Mouse (Mus musculus) heart, embryonic 11.5 days (tissue): Measurements from ENCODE around the gene Ssh2. TPM values are rescaled to one million over a fixed set of nuclear protein-coding genes. Genes with fewer than 3 reads are reported as not detected.

Source experiments
- ATAC-seq: fragments of 200-750 bp; cut with Nextera tagmentation; replicated peaks from 2 replicates; pipeline ENCODE4 v1.8.0; 2017; ENCODE audit warnings: moderate library complexity; ENCODE audit not compliant: insufficient number of reproducible peaks, low FRiP score, low TSS enrichment
- H3K27ac ChIP-seq: fragments of 300-500 bp; sonication (generic); 2 replicates; pipeline ENCODE4 v1.5.1; 2014; ENCODE audit warnings: mild to moderate bottlenecking, low read depth, low read length
- H3K27me3 ChIP-seq: fragments of 300-500 bp; sonication (generic); 2 replicates; pipeline ENCODE4 v1.6.1; 2014; ENCODE audit warnings: mild to moderate bottlenecking, low read length, mixed read lengths; ENCODE audit not compliant: control insufficient read depth, insufficient read depth
- H3K36me3 ChIP-seq: fragments of 300-500 bp; sonication (generic); 2 replicates; pipeline ENCODE4 v1.6.1; 2014; ENCODE audit warnings: mild to moderate bottlenecking, low read length, moderate library complexity, mixed read lengths; ENCODE audit not compliant: control insufficient read depth, insufficient read depth
- H3K4me1 ChIP-seq: fragments of 300-500 bp; sonication (generic); 2 replicates; pipeline ENCODE4 v1.6.1; 2014; ENCODE audit warnings: low read length; ENCODE audit not compliant: control insufficient read depth, insufficient read depth
- H3K4me2 ChIP-seq: fragments of 300-500 bp; sonication (generic); 2 replicates; pipeline ENCODE4 v1.6.1; 2014; ENCODE audit warnings: mild to moderate bottlenecking, moderate library complexity
- H3K4me3 ChIP-seq: fragments of 300-500 bp; sonication (generic); 2 replicates; pipeline ENCODE4 v1.5.1; 2014; ENCODE audit warnings: low read depth, low read length
- H3K9ac ChIP-seq: fragments of 300-500 bp; sonication (generic); 2 replicates; pipeline ENCODE4 v1.6.1; 2014; ENCODE audit warnings: mild to moderate bottlenecking, low read depth, low read length, moderate library complexity
- H3K9me3 ChIP-seq: fragments of 300-500 bp; sonication (generic); replicated peaks from 2 replicates; pipeline ENCODE4 v1.6.1; 2016; ENCODE audit warnings: low read length; ENCODE audit not compliant: control insufficient read depth
- WGBS: fragments of 180-500 bp; shearing (Covaris S2); extraction: QIAGEN DNeasy Blood & Tissue Kit; methylation state at CpG from one replicate; pipeline ENCODE4 v1.1.7; 2014; ENCODE audit not compliant: insufficient replicate concordance; 5-methylcytosine and 5-hydroxymethylcytosine counted together
- polyA plus RNA-seq: library from polyadenylated mRNA; unstranded; fragments of >200 nt; fragmentation: Nextera tagmentation; extraction: Ambion mirVana; gene quantifications from 2 replicates; pipeline ENCODE4 v1.2.1, GENCODE M21; 2014

The Ssh2 gene
- polyA plus RNA-seq, 1 experiment from 2014 or later = 22.8 TPM

DNA sequence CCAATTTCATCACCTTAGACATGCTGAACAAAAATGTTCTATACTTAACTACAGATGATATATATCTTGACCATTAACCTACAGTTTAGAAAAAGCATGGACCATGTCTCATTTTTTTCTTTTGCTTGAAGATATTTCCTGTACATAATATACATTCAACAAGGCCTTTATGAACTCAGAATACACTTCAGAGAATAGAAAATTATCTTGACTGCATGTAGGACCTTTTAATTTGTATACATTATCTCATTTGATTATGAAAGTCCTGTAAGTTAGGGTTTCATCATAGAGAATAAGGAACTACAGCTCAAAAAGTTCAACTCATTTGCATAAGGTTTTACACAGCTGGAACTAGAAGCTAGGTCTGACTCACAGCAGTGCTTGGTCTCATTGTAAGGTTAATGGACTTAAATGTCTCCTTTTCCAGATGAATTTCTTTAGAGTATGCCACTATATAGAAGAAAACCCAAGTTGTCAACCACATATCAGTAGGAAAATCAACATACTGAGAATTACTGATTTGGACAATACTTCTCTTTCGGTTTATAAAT, 1.9 kb upstream of the Ssh2 start:
- Histone ChIP-seq H3K4me3 (no peak overlapping the region), H3K27me3 (no peaks in the 10 kb centered on the region), H3K4me2 (no peak overlapping the region), H3K27ac (no peak overlapping the region), H3K4me1 (peaks cover 9% of the 10 kb centered on the region), H3K36me3 (no peaks in the 10 kb centered on the region), H3K9me3 (no peaks in the 10 kb centered on the region), H3K9ac (no peak overlapping the region)
- 94% methylated on average over 1 of the region's 1 CpGs for WGBS
- ATAC-seq = no peak

DNA sequence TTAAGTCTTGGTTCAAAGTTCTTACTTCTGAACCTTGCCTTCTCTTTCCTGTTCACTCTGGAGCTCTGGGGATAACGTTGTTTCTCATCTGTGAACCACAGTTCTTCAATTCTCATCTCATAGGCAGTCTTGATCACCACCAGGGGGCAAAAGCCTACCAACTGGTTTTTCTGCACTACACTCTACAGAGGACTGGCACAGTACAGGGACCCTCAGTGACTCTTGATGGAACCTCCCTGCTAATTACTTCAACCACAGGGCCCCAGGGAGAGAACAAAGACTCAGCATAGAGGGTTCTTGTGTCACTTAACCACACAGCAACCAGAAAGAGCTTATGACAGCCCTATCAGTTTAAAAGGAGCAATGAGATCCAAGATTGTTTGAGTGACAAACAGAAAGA, 1.3 kb upstream of the Ssh2 start:
- Histone ChIP-seq H3K9me3 (no peaks in the 10 kb centered on the region), H3K27ac (no peak overlapping the region), H3K4me2 (peak overlapping the region; percentile 27; the same call in 1 of the 2 replicates), H3K4me3 (no peak overlapping the region), H3K36me3 (no peaks in the 10 kb centered on the region), H3K4me1 (peaks cover 9% of the 10 kb centered on the region), H3K9ac (no peak overlapping the region), H3K27me3 (no peaks in the 10 kb centered on the region)
- WGBS = 3% methylated on average over 1 of the region's 1 CpGs
- no peak for ATAC-seq

DNA sequence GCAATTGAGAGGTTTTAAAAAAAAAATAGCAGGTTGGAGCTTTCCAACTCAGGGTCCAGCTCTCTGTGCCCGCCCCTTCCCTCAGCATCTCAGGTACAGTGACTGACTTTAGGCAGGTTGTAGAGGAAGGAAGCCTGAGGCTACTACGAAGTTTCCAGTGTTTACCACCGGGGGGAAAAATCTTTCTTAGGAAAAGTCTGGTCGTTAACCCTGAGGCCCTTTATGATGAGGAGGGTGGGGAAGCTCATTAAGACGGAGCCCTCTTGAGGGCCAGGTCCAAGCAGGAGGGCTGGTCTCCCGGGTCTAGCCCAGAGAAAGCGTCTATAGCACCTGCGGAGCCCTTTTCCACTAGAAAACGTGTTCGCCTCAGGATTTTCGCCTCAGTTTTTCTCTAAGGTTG, 604 bp upstream of the Ssh2 start:
- H3K9ac ChIP-seq = peak overlapping the region; percentile 95
- no peaks in the 10 kb centered on the region for H3K36me3 ChIP-seq
- H3K4me1 ChIP-seq = peaks cover 9% of the 10 kb centered on the region
- peak overlapping the region; percentile 92 for H3K4me3 ChIP-seq
- peak overlapping the region; percentile 93 for H3K27ac ChIP-seq
- WGBS = 2% methylated on average over 11 of the region's 11 CpGs
- no peaks in the 10 kb centered on the region for H3K27me3 ChIP-seq
- ATAC-seq = no peak
- H3K9me3 ChIP-seq = no peaks in the 10 kb centered on the region
- peak overlapping the region; percentile 93 for H3K4me2 ChIP-seq

GRCm38 (mm10) chr11:77216761-77217130, 659 bp downstream of the Ssh2 start:
- 0 out of 2 replicates have a peak, but pooled peaks have one; percentile 37 for ATAC-seq
- Histone ChIP-seq H3K4me1 (peaks cover 9% of the 10 kb centered on the region), H3K4me2 (peak overlapping the region; percentile 93), H3K27me3 (no peaks in the 10 kb centered on the region), H3K4me3 (peak overlapping the region; percentile 92), H3K9me3 (no peaks in the 10 kb centered on the region), H3K36me3 (no peaks in the 10 kb centered on the region), H3K9ac (peak overlapping the region; percentile 95), H3K27ac (peak overlapping the region; percentile 93)
- 1% methylated on average over 11 of the region's 11 CpGs for WGBS

- Histone ChIP-seq H3K9me3 (no peaks in the 10 kb centered on the region), H3K9ac (no peak overlapping the region), H3K27ac (no peak overlapping the region), H3K36me3 (no peaks in the 10 kb centered on the region), H3K4me3 (no peak overlapping the region), H3K27me3 (no peaks in the 10 kb centered on the region), H3K4me1 (no peaks in the 10 kb centered on the region), H3K4me2 (no peak overlapping the region)
- ATAC-seq = no peak
- WGBS = 84% methylated on average over 2 of the region's 2 CpGs
Observed at GRCm38 (mm10) chr11:77230765-77231164, 14.7 kb downstream of the Ssh2 start.

DNA sequence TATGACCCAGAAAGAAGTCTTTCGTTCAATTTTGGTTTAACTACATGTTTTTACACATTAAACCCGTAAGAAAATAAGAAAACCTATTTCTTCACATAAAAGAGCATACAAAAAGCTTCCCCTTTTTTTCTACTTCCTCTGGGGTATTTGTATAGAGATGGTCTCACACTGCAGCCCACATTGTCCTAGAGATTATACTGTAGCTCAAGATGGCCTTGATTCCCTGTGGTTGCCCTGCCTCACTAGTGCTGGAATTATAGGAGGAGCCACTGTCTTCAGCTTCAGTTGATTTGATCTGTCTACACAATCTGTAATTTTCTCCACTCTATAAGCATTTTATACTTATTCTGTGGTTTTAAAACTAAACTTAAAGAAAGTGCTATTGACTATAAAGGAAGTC, 15.4 kb downstream of the Ssh2 start:
- Histone ChIP-seq H3K9me3 (no peaks in the 10 kb centered on the region), H3K9ac (no peak overlapping the region), H3K27ac (no peak overlapping the region), H3K36me3 (no peaks in the 10 kb centered on the region), H3K27me3 (no peaks in the 10 kb centered on the region), H3K4me2 (no peak overlapping the region), H3K4me3 (no peak overlapping the region), H3K4me1 (no peaks in the 10 kb centered on the region)
- WGBS = 86% methylated on average over 2 of the region's 2 CpGs
- no peak for ATAC-seq

DNA sequence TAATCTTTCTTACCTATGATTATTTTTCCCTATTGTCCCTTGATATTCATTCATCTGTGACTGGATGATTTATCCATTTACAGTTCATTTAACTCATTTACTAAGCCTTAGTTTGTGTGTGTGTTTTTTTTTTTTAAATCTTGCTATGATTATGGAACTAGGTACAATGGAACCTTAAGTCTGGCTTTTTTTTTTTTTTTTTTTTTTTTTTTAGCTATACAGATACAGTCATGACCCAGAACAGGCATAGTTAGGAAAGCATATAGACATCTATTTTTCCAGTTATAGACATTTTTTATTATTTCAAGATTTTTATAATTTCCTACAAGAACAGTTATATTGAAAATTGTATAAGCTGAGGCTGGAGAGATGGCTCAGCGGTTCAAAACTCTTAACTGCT, 19.2 kb downstream of the Ssh2 start:
- WGBS = 91% methylated on average over 1 of the region's 1 CpGs
- no peak overlapping the region for H3K4me2 ChIP-seq
- H3K4me1 ChIP-seq = no peaks in the 10 kb centered on the region
- H3K27me3 ChIP-seq = no peaks in the 10 kb centered on the region
- no peak overlapping the region for H3K27ac ChIP-seq
- H3K4me3 ChIP-seq = no peak overlapping the region
- no peaks in the 10 kb centered on the region for H3K36me3 ChIP-seq
- no peaks in the 10 kb centered on the region for H3K9me3 ChIP-seq
- ATAC-seq = no peak
- H3K9ac ChIP-seq = no peak overlapping the region

DNA sequence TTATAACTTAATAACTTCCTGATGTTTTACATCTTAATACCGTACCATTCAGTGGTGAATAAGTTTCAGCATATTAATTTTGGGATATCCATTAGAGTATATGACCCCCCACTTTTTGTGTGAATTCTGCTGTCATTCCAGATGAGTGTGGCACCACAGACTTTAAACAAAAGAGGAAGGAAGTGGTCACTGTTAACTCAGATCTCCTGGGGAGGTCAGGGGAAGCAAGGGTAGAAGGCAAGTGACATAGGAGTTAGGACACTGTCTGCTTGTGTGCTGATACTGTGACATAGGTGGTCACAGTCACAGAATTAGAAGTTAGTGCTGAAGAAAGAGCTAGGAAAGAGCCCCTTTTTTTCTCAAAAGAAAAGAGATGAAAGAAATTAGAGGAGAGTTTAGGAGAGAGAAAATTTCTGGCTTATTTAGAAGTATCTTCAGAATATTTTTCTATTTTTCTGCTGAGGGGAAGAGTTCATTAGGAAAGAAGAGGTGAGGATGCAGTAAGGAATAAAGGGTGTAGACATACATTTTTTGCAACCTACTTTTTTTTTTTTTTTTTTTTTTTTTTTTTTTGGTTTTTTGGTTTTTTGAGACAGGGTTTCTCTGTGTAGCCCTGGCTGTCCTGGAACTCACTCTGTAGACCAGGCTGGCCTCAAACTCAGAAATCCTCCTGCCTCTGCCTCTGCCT, 23.7 kb downstream of the Ssh2 start:
- no peak for ATAC-seq
- 87% methylated on average over 1 of the region's 1 CpGs for WGBS
- H3K9ac ChIP-seq = no peak overlapping the region
- H3K4me2 ChIP-seq = no peak overlapping the region
- H3K9me3 ChIP-seq = no peaks in the 10 kb centered on the region
- no peaks in the 10 kb centered on the region for H3K27me3 ChIP-seq
- H3K36me3 ChIP-seq = no peaks in the 10 kb centered on the region
- no peak overlapping the region for H3K27ac ChIP-seq
- no peak overlapping the region for H3K4me3 ChIP-seq
- no peaks in the 10 kb centered on the region for H3K4me1 ChIP-seq
